Mouse (Mus musculus) B cell, adult 2 months (primary cell): ENCODE data around the gene Tns1.
"Not testable (repeated sequence)": the region's sequence is repeated elsewhere in the genome, so short reads cannot be mapped to it uniquely, and the experiment has no call there.

Experiments used
- DNase-seq, 2 experiments: peaks; one replicate each; pipeline ENCODE4 v3.0.0; 2022

The Tns1 gene

DNA sequence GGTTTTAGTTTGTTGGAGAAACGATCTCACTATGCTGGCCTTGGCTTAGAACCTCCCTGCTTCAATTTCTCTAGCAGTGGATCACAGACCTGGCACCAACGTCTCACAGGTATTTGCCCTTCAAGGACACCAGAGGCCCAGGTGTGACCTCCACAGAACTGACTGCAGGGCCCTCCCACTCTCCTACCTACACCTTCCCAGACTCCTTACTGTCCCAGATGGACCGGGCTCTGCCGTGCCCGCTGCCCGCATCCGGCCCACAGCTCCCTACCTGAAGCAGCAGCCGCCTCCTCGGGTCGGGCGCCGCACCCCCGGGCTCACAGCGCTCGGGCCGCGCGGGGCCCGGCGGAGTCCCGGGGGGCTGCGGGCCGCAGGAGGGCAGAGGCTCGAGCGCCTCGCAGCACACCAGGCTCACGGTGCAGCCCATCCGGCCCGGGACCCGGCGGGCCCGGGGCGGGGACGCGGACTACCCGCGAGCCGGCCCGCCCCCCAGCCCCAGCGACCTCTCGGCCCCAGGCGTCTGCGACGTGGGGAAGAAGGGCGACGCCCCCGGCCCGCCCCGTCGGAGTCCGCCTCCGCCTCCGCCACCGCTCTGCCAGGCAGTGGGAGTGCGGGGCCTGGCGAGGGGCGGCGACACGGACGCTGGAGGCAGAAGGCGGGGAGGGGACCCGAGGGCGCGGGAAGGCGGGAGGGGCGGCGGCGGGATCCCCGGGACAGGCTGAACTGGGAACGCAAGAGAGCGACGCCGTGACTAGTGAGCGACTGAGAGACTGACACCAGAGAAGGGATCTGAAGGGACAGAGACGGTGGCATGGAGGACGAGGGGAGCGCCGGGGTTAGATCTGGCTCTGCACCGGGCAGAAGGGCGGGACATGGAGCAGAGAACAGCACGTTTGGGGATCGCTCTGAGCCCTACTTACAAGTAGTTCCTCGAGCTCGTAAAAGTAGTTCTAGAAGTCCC is at the start of gene Tns1:
Gene Tns1 (minus strand): TSS at position 429 of the 961 bp plus-strand sequence.
- DNase-seq, result peak; percentile 44 to 49

DNA sequence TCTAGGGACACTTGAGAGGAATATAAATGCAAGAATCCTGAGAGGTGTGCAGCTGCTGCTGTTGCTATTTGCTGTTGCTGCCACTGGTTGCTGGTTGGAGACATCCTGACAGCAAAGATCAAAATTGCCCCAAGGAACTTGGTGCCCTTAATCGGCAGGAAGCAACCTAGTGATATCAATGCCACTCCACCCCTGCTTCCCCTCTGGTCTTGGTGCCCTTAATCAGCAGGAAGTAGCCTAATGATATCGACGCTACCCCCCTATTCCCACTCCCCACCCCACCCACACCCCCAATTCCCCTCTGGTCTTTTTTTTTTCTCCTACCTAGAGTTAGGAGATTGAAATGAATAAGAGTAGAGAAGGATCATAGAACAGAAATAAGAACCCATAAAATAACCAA is 48.5 kb upstream of the Tns1 start:
- DNase-seq, result no peak

DNA sequence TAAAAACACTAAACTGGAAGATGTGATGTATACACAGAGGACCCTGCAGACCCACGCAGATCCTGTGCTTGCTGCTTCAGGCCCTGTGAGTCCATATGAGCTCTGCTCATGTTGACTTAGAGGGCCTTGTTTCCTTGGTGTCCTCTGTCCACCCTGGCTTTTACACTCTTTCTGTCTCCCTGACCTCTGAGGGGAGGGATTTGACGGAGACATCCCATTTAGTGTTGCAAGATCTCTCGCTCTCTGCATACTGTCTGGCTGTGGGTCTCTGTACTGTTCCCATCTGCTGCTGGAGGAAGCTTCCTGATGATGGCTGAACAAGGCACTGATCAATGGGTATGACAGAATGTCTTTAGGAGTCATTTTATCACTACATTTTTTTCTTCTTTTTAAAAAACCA is 45.5 kb upstream of the Tns1 start:
- no peak for DNase-seq

DNA sequence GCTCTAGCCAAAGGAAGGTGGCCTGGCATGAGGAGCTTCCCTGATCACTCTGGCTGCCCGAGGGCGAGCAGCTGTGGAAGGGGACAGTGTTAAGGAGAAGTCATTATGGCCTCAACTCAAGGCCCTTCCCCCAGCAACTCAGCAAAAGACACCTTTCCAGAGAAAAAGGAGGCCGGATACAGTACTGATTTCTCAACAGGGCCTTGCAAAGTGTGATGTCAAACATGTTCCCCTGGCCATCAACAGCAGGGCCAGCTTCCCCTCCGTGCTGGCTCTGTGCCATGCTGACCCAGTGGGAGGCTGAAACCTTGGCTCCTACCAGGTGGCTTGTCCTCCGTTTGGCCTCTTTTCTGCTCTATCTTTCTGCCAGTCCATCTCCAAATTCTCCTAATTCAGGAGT is 42.9 kb upstream of the Tns1 start:
- no peak for DNase-seq

DNA sequence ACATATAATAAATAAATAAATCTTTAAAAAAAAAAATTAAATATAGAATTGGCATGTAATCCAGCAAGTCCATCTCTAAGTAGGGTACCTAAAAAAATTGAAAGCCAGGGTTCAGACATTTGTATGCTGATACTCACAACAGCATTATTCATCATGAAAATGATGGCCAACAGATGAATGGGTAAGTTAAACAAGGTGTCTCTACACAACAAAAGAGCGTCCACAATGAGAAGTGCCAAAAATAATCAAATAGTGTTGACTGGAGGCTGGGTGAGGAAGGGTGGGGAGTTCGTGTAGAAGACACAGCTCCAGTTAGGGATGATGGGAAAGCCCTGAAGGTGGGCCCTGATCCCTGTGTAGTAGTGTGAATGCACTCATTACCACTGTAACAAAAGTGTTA is 35.8 kb upstream of the Tns1 start:
- DNase-seq, result no peak

DNA sequence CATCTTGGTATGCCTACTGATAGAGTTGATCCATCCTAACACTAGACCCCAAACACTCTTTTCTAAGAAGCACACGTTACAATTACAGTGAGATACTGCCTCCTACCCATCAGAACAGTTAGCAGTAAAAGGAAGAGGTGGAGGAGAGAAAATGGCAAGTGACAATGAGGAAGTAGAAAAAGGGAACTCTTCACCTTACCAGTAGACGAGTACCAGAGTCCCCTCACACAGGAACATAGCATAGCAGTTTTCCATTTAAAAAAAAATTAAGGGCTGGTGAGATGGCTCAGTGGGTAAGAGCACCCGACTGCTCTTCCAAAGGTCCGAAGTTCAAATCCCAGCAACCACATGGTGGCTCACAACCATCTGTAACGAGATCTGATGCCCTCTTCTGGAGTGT is 35.4 kb upstream of the Tns1 start:
- DNase-seq, result not testable (repeated sequence)

DNA sequence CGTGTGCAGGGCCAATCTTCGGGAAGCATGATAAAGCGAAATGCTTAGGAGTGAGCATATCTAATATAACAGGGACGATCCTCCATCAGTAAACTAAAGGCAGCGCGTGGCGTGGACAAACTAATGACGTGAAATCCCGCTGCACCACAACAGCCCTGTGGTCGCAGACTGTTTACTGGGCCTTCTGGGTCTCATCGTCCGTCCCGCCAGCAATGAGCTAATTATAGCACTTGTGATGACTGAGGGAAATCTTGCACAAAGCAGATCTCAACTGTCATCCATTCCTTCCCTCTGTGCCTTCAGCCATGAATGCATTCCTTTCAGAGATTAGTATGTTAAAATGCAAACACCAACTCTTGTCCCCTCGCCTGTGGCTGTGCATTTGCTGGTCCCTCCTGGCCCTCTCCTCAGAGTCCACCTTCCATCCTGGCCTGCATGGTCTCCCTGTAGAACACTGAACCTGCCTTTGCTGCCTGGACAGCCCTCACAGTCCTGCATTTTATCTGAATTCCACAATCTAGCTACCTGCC is 32.2 kb upstream of the Tns1 start:
- no peak for DNase-seq

DNA sequence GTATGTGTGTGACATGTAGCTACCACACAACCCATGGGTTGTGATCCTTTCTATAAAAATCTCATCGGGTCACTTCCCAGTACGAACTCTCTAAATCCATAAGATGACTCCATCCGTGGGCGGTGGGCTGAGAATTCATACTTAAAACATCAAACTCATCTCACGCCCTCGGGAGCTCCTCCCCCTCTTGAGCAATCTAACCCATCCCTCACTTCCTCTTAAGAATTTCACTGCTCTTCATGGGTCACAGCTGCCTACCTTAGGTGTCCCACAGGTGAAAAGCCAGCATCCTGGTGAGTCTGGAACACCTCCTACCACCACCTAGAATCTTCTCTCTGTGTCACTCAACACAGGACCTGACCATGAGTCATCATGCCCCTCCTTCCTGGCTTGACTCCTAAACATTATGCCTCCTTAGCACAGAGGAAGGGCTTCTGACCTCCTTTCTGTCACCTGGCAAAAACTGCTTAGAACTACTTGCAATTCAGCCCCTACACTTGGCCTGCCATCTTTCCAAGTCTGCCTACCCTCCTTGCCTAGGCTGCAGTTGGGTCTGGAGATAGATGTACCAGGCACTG is 31.3 kb upstream of the Tns1 start:
- peak in 1 of 2 experiments; percentile 8 for DNase-seq

DNA sequence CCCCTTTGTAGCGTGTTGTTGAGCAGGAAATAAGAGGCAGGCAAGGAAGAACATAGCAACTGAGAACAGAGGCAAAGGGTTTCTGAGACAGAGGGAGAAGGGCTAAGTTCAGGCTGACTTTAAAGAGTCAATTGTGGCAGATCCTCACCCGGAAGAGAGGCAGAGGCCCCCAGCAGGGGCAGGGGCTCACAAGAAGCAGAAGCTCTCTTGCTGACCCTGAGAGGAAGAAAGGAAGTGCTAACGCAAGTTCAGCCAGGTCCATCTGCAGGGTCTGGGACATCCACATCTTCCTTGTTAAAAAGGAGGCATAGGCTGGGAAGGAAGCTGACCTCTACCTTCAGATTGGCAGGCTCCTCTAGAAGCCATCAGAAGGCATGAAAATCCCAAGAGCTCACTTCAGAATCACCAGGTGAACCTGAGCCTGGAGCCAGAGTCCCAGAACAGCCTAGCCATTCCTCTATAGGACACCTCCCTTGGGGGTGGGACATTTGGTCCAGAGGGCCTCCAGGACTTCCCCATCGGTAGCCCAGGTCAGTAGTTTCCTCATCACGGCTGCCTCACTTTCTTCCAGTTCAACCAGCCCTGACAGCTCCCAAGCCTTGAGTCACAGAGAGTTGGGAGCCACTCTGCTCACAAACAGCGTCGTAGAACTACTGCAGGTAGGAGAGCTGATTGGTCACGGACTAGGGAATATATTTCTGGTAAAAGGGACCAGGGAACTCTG is 29.4 kb upstream of the Tns1 start, which contains the start of gene Cxcr2:
Gene Cxcr2 (plus strand): TSS at position 529 of the 724 bp plus-strand sequence.
- no peak for DNase-seq

DNA sequence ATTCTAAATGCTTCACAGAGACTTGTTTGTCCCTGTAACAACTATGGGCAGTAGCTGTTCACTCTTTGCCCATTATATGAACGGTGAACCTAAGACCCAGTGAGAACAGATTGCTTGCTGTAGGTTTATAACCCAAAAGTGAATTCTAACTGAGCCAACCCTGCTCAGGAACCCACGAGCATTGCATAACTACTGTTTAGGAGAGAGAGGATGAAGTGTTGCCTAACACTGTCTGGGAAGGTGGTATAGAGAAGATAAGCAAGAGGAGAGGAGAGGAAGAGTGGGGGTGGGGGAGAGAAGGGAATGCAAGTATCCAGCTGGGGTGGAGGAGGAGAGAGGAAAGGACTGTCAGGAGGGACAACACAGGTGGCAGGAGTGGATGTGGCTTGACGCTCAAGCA is 26.8 kb upstream of the Tns1 start:
- DNase-seq, result no peak

DNA sequence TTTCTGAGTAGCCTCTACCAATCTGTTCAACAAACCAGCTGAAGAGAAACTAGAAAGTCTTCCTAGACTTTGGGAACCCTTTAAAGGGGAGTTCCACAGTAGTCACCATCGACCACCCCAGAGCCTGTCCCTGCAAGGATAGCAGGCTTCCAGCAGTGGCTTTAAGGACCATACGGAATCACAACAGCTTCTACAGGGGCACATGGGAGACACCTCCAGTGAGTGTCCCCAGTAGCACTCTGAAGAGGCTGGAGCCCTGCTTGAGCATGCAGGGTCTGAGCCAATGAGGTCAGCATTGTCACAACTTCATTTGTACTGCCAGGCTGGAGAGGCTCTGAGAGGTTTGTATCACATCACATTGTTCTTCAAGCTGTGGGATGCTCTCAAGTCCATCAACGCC is 25.9 kb upstream of the Tns1 start:
- DNase-seq, result no peak

DNA sequence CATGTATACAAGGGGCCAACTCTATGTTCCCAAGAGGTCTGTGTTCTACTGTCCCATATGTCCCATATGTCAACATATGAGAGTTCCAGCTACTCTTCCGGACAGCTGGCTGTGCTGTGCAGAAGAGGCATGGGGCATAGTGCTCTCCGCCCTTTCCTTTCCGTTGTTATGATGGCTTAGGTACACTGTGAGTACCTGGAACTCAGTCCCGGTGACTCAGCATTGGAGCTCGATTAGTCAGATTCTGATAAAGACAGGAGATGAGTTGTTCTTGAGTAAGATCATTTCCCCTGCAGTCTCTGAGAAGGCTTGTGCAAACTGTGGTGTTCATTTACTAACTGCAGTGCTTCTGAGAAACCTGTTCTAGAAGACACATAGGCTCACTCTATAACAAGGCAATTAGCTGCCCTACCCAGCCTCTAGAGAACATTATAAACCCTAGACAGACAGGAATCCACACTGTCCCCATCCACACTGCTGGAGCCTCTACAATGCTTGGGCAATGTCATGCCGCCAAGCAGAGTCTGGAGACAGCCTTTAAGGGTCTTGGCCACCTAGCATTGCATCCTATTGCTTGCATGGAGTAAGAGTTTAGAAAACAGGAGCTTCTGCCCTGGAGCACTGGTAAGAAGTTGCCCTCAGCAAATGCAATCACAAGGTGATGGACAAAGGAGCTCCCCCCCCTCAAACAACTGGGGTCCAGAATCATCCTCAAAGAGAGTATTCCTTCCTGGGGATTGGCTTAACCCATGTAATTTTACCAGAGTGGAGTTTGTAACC is 25.0 kb upstream of the Tns1 start:
- DNase-seq, result no peak

DNA sequence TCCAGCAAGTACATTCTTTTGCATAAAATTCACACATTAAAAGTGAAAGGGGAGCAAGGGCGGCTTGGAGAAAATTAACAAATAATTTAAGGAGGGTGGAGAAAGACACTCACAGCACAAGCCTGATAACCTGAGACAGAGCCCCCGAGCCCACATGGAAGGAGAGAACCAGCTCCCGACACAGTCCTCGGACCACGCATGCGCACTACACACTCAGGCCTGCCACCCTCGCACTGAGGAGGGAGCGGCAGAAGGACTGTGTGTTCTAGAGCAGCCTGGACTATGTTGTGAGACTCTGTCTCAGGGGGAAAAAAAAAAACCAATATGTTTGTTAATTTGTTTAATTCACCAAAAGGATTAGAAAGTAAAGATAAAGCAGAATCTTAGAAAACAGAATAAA is 17.5 kb upstream of the Tns1 start:
- DNase-seq, result no peak

DNA sequence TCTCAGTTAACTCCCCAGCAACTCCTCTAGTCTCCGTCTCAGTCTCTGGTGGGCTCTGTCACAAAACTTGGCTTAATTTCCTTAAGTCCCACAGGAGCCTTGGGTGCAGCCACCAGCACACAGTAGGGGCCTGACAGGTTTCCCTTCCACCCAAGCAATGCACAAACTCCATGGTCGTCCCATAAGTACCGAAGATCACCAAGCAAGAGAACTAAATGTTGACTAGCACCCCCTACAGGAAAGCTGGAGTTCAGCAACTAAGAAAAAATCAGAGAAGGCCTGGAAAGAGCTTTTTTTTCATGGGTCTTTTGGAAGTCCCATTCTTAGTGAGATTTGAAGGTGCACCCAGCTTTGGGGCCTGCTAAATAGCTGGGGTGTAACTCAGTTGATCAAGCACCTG is 15.2 kb upstream of the Tns1 start:
- peak; percentile 21 to 29 for DNase-seq

DNA sequence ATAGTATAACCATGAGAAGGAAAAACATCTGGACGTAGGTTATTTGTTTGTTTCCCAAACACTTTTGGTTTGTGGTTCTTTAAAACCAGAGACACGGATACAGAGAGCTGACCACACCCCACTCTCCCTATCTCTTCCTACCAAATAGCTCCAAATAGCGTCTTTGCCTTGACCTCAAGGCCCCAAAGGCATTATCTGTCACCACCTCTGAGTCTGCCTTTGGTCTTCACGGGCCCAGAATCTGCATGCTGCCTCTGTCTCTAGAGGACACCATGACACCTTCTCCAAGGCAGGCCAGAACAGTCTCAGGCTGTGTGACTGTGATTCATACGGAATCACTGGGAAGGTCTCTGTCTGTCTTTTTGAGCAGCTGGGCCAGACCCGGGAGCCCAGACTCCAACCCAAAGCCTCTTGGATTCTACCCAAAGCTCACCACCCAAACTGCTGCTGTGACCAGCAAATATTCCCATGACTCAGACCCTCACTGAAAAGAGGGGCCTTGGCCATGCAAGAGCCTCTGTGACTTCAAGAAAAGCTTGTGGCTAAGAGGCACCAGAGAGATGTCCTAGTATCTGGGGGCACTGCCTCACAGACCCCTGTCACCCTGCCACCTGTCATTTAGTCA is 11.2 kb upstream of the Tns1 start:
- DNase-seq, result no peak

DNA sequence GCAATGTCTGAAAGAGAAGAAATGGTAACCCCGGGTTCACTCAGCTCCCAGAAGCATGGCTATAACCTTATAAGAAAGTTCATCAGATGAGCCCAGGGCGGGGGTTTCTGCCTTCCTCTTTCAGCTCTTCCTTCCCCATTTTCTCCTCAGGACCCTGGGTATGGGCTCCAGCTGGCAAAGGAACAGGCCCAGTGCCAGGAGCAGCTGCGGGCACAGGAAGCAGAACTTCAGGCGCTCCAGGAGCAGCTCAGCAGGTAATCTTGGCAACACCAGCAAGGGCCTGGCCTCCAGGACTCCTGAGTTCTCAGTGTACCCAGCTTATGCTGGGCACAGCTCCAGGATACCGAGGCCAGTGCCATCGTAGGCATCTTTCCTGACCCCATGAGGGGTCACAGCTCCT is 9.7 kb upstream of the Tns1 start:
- DNase-seq, result no peak

DNA sequence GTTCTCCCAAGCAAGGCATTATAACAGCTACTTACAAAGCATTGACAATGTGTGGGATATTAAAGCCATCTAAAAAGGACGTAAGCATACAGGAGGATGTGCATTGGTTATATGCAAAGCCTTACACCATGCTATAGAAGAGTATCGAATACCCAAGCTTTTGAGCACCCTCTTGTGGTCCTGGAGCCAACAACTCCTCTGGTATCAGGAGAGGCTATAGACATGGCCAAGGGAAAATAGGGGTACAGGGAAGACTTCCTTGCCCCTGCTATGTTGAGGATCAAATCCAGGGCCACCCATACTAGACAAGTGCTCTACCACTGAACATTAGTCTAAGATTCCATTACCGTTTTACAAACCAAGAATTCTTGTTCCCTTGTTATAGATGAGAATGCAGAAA is 7.8 kb upstream of the Tns1 start:
- no peak for DNase-seq

DNA sequence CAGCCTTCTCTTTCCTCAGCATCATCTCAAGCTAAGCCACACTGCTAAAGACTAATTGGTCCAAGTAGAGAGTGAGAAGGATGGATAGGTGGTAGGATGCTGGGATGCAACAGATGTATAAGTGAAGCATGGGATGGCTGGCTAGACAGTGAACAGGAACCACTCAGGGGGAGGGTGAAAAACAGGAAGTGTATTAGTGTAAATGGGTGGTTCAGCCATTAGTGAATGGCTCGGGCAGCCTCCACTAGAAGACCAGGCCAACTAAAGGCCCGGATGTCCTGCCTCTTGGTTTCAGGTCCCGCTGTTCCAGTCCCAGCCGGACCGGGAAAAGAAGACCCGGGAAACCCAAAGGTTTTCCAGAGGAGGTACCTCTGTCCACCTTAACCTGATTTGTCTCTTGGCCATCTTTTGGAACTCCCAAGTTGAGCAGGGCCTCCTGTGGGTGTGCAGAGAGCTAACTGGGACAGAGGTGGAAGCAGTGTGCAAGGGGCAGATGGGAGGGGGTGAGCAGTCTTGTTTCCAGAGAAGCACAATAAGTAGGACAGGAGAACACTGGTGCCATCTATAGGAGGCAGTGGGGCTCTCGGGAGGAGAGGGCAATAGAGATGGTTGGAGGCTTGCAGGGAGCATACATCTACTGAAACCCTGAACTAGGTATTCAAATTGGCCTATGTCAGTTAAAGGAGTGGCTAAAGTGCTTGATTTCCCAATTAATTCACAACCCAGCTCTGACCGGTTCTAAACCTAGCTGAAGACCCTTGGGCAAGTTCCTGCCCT is 6.8 kb upstream of the Tns1 start:
- no peak for DNase-seq

DNA sequence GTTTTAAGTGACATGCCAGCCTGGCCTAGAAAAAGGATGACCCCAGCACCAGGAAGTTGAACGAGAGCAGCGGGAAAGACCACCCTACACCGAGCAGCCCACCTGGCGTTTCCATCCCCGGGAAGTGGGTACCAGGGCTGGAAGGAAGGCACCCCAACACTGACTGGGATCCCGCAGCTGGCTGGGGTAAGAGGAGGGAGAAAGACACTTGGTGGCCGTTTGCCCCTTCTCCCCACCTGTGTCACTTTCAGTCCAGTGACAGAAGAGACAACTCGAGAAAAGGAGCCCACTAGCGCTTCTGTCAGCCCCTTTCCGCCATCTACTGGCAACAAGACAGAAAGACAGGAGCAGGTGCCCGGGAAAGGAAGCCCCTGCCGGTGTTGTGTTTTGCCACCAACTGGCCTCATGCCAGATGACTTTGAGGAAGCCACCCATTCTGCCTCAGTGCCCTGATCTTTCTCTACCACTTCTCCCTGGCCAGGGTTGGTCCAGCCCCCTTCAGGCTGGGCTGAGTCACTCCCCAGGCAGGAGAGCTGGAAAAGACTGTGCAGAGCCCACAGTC is 823 bp upstream of the Tns1 start, which contains the start of gene Rufy4:
Gene Rufy4 (plus strand): TSS at position 551 of the 562 bp plus-strand sequence.
- peak; percentile 81 to 86 for DNase-seq

DNA sequence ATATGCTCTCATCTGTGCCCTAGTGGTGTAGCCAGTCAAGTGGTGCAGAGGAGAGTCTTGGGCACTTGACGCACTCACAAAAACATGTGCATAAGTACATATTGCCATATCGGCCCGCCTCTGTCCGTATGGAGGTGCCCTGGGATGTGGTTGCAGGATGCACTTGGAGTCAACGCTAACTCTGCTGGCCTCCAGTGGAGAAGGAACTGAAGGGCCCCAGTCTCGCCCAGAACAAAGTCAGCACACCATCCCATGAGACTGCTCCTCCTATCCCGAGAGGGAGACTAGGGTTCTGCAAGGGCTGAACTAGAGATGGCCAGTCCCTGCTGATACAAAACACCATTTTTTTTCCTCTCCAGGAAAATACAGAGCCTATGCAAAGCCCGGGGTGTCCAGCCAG is 1.0 kb downstream of the Tns1 start:
- DNase-seq, result no peak
